Mouse (Mus musculus) G1E (cell line): ENCODE data around the gene Slc25a16.
A peak's percentile ranks its signal among the peaks of the same experiment; 100 is the strongest.

Experiments
- CTCF ChIP-seq: IDR thresholded peaks from 2 replicates; pipeline ENCODE4 v1.5.1; 2012; ENCODE audit warnings: low read depth, low read length, inconsistent platforms, mixed read lengths
- GATA1 ChIP-seq: IDR thresholded peaks from 2 replicates; pipeline ENCODE4 v1.6.1; 2012; ENCODE audit warnings: borderline replicate concordance, low read length, inconsistent platforms, mixed read lengths
- GATA2 ChIP-seq: IDR thresholded peaks from 2 replicates; pipeline ENCODE4 v1.6.1; 2012; ENCODE audit warnings: low read depth, low read length, inconsistent platforms, borderline replicate concordance
- POLR2AphosphoS5 ChIP-seq: IDR thresholded peaks from 2 replicates; pipeline ENCODE4 v1.6.1; 2012; ENCODE audit warnings: low read depth, low read length, inconsistent platforms; ENCODE audit not compliant: insufficient replicate concordance
- TAL1 ChIP-seq: conservative IDR thresholded peaks from 2 replicates; pipeline ENCODE4 v1.6.1; 2012; ENCODE audit warnings: low read depth, low read length, inconsistent platforms, mixed read lengths

GRCm38 (mm10) chr10:62881211-62881610 lies 39.2 kb upstream of the Slc25a16 start:
- TF ChIP-seq CTCF (0 out of 2 replicates have a peak, but pooled peaks have one; percentile 7), TAL1 (no peak), POLR2AphosphoS5 (no peak), GATA2 (no peak), GATA1 (no peak)
